Mouse (Mus musculus): Measurements from ENCODE around the gene Zfp57. TPM values are rescaled to one million over a fixed set of nuclear protein-coding genes. Genes with fewer than 3 reads are reported as not detected.
"Not testable (repeated sequence)": the region's sequence is repeated elsewhere in the genome, so short reads cannot be mapped to it uniquely, and the experiment has no call there.

Gene Zfp57
- polyA plus RNA-seq, 1 experiment from 2014 or later: 96.9 TPM

DNA sequence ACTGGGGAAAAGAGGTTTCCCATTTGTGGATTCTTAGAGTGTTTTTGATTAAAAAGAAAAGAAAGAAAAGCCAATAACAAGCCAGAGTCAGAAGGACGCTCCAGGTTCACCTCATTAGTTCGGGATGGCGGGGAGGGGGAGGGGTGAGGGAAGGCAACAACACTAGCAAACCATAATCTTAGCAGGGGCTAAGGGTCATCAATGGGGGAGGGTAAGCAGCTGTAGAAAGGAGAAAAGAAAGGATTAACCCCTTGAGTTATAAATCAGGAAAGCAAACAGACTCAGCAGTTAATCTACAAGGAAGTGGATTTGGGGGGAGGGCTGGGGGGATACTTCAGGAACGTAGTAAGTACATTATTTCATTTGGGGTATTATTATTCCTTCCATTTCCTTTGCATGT lies 19.1 kb upstream of the Zfp57 start:
- H3K36me3 ChIP-seq: no peaks in the 10 kb centered on the region
- DNase-seq (ENCODE audit: low spot score): no peak
- H3K27ac ChIP-seq: no peak overlapping the region
- H3K4me1 ChIP-seq (replicated peaks): peaks cover 15% of the 10 kb centered on the region
- peaks cover 21% of the 10 kb centered on the region for H3K27me3 ChIP-seq (ENCODE audit: insufficient read depth, poor library complexity, severe bottlenecking)
- WGBS: 11% methylated on average over 4 of the region's 4 CpGs
- H3K4me3 ChIP-seq: peak overlapping the region; percentile 21
- H3K9me3 ChIP-seq: no peaks in the 10 kb centered on the region

DNA sequence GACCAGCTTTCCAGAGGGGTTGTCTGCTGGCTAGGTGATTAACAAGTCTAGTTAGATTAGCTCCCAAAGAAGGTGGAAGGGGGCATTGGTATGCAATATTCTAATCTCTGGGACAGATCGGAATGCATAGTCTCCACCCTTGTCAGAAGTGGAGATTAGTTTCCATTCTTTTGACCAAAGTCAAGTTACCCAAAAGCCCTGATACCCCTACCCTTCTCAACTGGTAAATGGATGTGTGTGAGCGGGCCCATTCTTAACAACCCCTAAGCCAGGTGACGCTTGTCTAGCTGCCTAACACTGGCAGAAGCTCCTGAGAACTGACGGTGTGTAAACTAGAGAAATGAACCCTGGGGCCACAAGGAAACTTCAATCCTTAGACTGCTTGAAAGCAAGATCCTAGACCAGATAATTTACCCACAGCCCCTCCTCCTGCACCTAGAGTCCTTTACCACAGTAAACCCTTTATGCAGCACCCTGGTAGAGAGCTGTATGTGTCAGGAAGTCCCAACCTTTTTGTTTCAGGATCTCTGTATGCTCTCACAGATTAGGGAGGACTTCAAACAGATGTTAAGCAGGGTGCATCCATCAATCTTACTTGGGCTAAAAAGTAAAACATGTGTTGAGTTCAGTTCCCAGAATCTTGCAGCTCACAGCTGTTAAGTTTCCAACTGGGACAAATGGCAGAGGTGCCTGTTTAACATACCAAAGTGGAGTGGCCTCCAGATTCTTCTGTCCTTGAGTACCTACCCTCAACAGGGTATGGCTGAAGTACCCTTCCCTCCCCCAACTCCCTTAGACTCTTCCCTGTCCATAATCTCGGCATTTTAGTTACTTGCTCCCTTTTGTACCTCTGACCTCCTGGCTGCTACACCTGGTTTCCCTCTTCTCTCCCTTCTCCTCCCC lies 18.5 kb upstream of the Zfp57 start:
- Histone ChIP-seq H3K27me3 (ENCODE audit: insufficient read depth, poor library complexity, severe bottlenecking) (peaks cover 27% of the 10 kb centered on the region), H3K9me3 (no peaks in the 10 kb centered on the region), H3K36me3 (no peaks in the 10 kb centered on the region), H3K4me1 (replicated peaks) (peaks cover 15% of the 10 kb centered on the region), H3K4me3 (no peak overlapping the region), H3K27ac (no peak overlapping the region)
- WGBS: 43% methylated on average over 5 of the region's 5 CpGs
- DNase-seq (ENCODE audit: low spot score): no peak

DNA sequence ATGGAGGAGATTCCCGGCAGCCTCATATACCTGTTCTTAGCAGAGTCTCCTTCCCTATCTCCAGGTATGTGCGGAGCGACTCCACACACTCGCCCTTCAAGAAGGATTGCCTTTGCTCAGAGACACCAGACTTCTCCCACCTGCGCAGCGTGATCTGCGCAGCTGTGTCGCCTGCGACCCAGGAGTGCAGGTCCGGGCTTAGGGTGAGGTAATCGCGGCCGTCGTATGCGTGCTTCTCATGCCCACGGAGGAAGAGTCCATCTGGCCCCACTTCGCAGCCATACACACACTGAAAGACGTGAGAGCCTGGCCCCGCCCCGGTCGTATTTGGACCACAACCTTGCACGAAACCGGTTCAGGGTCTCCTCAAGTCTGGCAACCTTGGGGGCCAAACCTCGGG lies 12.5 kb upstream of the Zfp57 start:
- 6% methylated on average over 24 of the region's 24 CpGs for WGBS
- H3K9me3 ChIP-seq: no peaks in the 10 kb centered on the region

DNA sequence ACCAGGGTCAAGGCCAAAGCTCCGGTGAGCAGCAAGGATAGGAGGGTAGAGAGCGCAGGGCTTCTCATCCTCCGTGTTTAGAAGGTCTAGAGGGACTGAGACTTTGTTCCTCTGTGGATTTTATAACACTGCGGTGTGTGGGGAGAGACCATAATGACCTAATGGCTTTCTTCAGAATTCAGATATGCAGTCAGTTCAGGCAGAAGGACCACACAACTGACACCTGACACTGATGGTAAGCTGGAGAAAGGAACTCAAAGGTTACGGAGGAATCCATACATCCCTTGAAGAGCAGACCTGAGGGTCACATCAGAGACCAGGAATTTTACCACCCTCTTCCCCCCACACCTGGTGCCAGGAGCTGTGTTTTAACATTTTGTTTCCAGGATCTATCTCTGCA lies 11.5 kb upstream of the Zfp57 start, which contains the start of gene H2-M5:
H2-M5 (minus strand) TSS at position 101 of the 400 bp plus-strand sequence.
- no peak for DNase-seq (ENCODE audit: low spot score)
- H3K27me3 ChIP-seq (ENCODE audit: insufficient read depth, poor library complexity, severe bottlenecking): peaks cover 48% of the 10 kb centered on the region
- H3K27ac ChIP-seq: no peak within 1 kb of the TSS
- no peaks in the 10 kb centered on the region for H3K36me3 ChIP-seq
- peak within 1 kb of the TSS; percentile 9; the same call in 1 of the 2 replicates for H3K4me3 ChIP-seq
- peaks cover 6% of the 10 kb centered on the region for H3K4me1 ChIP-seq (replicated peaks)
- no peaks in the 10 kb centered on the region for H3K9me3 ChIP-seq
- 25% methylated on average over 5 of the region's 5 CpGs for WGBS

More for the DNA sequence above, 12.5 kb upstream of the Zfp57 start:
- Histone ChIP-seq H3K36me3 (no peaks in the 10 kb centered on the region), H3K4me1 (replicated peaks) (peaks cover 6% of the 10 kb centered on the region), H3K4me3 (peak overlapping the region; percentile 9; the same call in 1 of the 2 replicates), H3K27ac (no peak overlapping the region), H3K27me3 (ENCODE audit: insufficient read depth, poor library complexity, severe bottlenecking) (peaks cover 48% of the 10 kb centered on the region)
- DNase-seq (ENCODE audit: low spot score): no peak

DNA sequence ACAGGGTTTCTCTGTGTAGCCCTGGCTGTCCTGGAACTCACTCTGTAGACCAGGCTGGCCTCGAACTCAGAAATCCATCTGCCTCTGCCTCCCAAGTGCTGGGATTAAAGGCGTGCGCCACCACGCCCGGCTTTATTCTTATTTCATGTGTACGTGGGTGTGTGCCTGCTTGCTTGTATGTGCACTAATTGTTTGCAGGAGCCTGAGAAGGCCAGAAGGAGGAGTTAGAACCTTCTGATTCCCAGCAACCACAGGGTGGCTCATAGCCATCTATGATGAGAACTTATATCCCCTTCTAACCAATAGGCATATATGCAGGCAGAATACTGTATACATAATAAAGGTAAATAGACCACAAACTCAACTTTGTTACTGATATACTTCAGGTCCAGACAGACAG lies 10.3 kb upstream of the Zfp57 start:
- not testable (repeated sequence) for H3K9me3 ChIP-seq; H3K36me3 ChIP-seq; H3K27ac ChIP-seq; H3K4me3 ChIP-seq; DNase-seq (ENCODE audit: low spot score); H3K4me1 ChIP-seq (replicated peaks)
- H3K27me3 ChIP-seq (ENCODE audit: insufficient read depth, poor library complexity, severe bottlenecking): peaks cover 48% of the 10 kb centered on the region
- 93% methylated on average over 6 of the region's 6 CpGs for WGBS

DNA sequence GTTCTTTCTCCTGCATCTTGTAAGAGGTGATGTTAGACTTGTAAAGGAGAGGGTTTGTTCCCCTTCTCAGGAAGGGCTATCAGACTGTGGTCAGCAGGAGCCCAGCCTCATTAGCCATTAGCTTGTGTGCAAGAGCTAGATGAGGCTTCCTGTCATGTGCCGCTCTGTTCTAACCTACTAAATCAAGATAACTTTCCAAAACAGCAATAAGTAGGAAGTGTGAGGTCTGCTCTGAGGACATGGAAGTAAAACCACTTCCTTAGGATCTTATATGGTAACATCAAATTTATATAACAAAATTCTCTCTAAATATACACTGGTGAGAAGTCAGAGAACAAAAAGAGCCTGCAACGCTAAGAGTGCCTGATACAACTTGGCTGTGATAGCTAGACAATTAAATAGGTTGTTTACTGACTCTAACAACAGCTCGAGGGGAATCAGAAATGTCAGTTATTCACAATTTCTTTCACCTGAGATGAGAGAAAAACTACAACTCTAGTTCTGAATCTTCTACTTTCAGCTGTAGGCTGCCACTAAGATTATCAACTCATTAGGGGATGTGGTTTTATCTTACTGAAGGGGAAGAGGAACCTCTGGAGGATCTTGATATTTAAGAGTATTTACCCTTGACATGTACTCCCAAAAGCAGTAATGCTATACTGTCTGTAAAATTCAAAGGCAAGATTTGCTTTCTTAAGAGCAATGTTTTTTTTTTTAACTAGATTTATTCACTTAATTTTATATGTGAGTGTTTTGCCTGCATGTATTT lies 8.4 kb upstream of the Zfp57 start:
- Histone ChIP-seq H3K4me1 (replicated peaks) (peaks cover 9% of the 10 kb centered on the region), H3K9me3 (no peaks in the 10 kb centered on the region), H3K36me3 (no peaks in the 10 kb centered on the region), H3K4me3 (no peak overlapping the region), H3K27ac (no peak overlapping the region), H3K27me3 (ENCODE audit: insufficient read depth, poor library complexity, severe bottlenecking) (peaks cover 36% of the 10 kb centered on the region)
- WGBS: 84% methylated on average over 3 of the region's 3 CpGs
- no peak for DNase-seq (ENCODE audit: low spot score)

DNA sequence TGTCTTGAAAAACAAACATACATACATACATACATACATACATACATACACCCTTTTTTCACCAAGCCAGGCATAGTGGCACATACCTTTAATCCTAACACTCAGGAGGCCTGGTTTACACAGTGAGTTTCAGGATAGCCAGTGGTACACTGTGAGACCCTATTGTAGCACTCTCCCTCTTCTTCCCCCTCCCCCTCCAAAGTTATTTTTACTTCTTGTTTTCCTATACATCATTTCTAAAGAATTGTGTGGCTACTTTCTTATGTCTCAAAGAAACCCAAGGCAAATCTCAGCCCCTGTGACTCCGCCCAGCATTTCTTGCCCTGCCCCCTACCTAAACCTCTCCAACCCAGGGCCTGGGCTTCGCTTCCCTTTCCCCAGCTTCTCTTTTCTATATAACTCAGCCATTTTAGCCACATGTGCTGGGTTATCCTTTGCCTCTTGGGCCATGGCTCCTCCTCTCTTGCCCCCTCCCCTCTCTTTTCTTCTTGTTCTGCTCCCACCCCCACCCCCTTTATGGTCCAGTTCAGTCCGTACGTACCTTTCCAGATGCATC lies 7.1 kb upstream of the Zfp57 start:
- Histone ChIP-seq H3K27ac (no peak overlapping the region), H3K4me1 (replicated peaks) (peaks cover 3% of the 10 kb centered on the region; the same call in 1 of the 2 replicates), H3K27me3 (ENCODE audit: insufficient read depth, poor library complexity, severe bottlenecking) (peaks cover 23% of the 10 kb centered on the region), H3K9me3 (no peaks in the 10 kb centered on the region), H3K36me3 (no peaks in the 10 kb centered on the region), H3K4me3 (no peak overlapping the region)
- DNase-seq (ENCODE audit: low spot score): no peak
- WGBS: 83% methylated on average over 4 of the region's 4 CpGs

DNA sequence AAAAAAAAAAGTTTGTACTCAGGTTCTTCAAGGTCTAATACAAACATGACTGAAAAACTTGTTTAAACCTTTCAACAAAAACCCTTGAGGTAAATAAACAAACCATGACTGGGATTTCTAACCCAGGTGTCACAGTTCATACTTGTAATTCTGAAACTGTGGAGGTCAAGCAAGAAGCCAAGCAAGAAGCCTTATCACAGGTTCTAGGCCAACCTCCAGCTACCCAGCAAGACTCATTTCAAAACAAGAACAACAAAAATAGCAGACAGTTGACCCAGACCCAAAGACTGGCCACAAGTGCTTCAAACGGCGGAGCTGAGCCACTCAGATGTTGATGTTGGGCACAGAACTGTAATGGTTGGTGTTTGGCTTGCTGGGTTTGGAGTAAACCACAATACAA lies 6.4 kb upstream of the Zfp57 start:
- 0 out of 2 replicates have a peak, but pooled peaks cover 3% of the 10 kb centered on the region for H3K4me1 ChIP-seq (replicated peaks)
- WGBS: 91% methylated on average over 2 of the region's 2 CpGs
- no peaks in the 10 kb centered on the region for H3K36me3 ChIP-seq
- no peak overlapping the region for H3K27ac ChIP-seq
- no peak overlapping the region for H3K4me3 ChIP-seq
- no peak for DNase-seq (ENCODE audit: low spot score)
- H3K9me3 ChIP-seq: no peaks in the 10 kb centered on the region
- H3K27me3 ChIP-seq (ENCODE audit: insufficient read depth, poor library complexity, severe bottlenecking): peaks cover 16% of the 10 kb centered on the region

DNA sequence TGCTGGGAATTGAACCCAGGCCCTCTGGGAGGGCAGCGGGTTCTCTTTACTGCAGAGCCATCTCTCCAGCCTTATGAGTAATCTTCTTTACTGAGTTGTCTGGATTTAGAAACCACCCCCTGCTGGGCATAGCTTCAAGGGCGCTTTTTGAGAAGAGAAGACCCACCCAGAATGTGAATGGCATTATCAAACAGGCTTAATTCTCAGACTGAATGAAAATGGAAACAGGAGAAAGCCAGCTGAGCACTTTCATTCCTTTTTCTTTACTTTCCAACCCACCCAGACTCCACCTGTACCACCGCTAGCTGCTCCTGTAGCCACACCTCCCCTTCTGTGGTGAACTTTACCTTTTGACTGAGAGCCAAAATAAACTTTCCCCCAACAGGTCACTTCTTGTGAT lies 5.5 kb upstream of the Zfp57 start:
- 0 out of 2 replicates have a peak, but pooled peaks cover 3% of the 10 kb centered on the region for H3K4me1 ChIP-seq (replicated peaks)
- H3K27me3 ChIP-seq (ENCODE audit: insufficient read depth, poor library complexity, severe bottlenecking): peaks cover 10% of the 10 kb centered on the region
- WGBS: 53% methylated on average over 3 of the region's 3 CpGs
- DNase-seq (ENCODE audit: low spot score): no peak
- no peaks in the 10 kb centered on the region for H3K9me3 ChIP-seq
- H3K36me3 ChIP-seq: no peaks in the 10 kb centered on the region
- no peak overlapping the region for H3K27ac ChIP-seq
- no peak overlapping the region for H3K4me3 ChIP-seq

DNA sequence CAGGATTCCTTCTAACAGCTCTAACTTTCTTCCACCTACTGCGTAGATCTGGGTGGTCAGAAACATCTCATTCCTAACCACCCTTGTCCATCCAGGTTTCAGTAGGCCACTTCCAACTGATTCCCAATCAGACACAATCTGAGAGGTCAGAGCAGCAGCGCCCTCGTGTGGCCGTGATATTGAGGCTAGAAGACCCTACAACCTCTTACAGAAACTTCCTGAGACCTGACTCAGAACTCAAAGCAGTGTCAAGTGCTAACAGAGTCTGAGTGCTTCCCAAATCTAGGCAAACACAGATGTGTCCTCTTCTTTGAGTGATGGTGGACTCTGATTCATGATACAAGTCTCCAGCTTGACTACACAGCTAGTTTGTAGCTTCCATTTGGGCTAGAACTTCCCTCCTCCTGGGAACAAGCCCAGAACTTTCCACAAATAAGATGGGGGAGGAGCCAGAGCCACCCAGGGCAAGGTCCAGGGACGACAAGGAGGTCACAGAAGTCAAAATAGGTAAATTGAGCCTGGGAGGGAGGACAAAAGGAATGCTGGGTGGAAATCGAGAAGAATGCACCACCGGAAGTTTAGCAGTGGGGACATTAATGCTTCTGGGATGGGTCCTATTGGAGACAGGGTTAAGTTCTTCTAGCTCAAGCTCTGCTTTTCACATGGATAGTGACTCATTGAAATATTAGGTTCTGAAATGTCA lies 3.8 kb upstream of the Zfp57 start:
- 29% methylated on average over 7 of the region's 7 CpGs for WGBS
- Histone ChIP-seq H3K4me3 (no peak overlapping the region), H3K4me1 (replicated peaks) (0 out of 2 replicates have a peak, but pooled peaks cover 8% of the 10 kb centered on the region), H3K27me3 (ENCODE audit: insufficient read depth, poor library complexity, severe bottlenecking) (no peaks in the 10 kb centered on the region), H3K9me3 (no peaks in the 10 kb centered on the region), H3K36me3 (no peaks in the 10 kb centered on the region), H3K27ac (no peak overlapping the region)
- peak; percentile 84 for DNase-seq (ENCODE audit: low spot score)

DNA sequence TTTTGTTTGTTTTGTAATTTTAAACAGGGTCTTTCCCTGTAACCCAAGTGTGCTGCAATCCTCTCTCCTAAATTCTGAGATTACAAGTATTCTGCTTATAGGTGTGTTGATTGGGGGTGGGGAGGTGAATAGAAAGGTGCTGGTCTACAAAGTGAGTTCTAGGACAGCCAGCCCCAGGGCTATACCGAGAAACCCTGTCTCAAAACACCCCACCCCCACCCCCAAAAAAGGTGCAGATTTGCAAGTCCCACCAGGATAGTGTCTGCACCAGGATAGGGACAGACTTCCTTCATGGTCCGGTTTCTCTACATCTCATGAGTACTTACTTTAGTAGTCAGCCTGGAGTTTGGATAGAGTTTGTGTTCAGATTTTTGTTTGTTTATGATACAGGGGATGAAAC lies 2.5 kb upstream of the Zfp57 start:
- no peaks in the 10 kb centered on the region for H3K27me3 ChIP-seq (ENCODE audit: insufficient read depth, poor library complexity, severe bottlenecking)
- no peak overlapping the region for H3K27ac ChIP-seq
- no peak for DNase-seq (ENCODE audit: low spot score)
- H3K9me3 ChIP-seq: no peaks in the 10 kb centered on the region
- H3K36me3 ChIP-seq: no peaks in the 10 kb centered on the region
- WGBS: 68% methylated on average over 2 of the region's 2 CpGs
- peaks cover 19% of the 10 kb centered on the region; the same call in 1 of the 2 replicates for H3K4me1 ChIP-seq (replicated peaks)
- H3K4me3 ChIP-seq: no peak overlapping the region
